Mouse (Mus musculus) layer of hippocampus, postnatal 10 days (tissue): ENCODE measurements around the gene Cnksr3. TPM values are rescaled to one million over a fixed set of nuclear protein-coding genes. Genes with fewer than 3 reads are reported as not detected.

Experiments used
- DNase-seq, 2 experiments: peaks; one replicate each; pipeline ENCODE4 v3.0.0; 2021; ENCODE audit warnings: low spot score in 2 of 2
- long read RNA-seq: library from polyadenylated mRNA; stranded (forward); transcript quantifications from one replicate; pipeline ENCODE4 v2.0.0, GENCODE M21; 2023
- total RNA-seq, 2 experiments: library from RNA; stranded (reverse); gene quantifications; 2 replicates each; pipeline ENCODE4 v1.2.3; 2021

Gene Cnksr3
- total RNA-seq: 1 to 10 TPM; 6.6 to 7.0 TPM
- long read RNA-seq, partial matches to known transcripts: 2 of 5 reads
- long read RNA-seq, other reads (novel, unspliced or antisense): 0 of 5 reads

GRCm38 (mm10) chr10:7211696-7212482 lies at the start of gene Cnksr3:
Cnksr3 (minus strand) TSS chr10:7212237.
- DNase-seq: peak; percentile 92 to 94

GRCm38 (mm10) chr10:7260166-7261108 lies 48.4 kb upstream of the Cnksr3 start:
- DNase-seq: no peak

GRCm38 (mm10) chr10:7258607-7259006 lies 46.6 kb upstream of the Cnksr3 start:
- no peak for DNase-seq

GRCm38 (mm10) chr10:7250455-7250854 lies 38.4 kb upstream of the Cnksr3 start:
- DNase-seq: no peak

- DNase-seq: no peak
These were observed 22.6 kb upstream of the Cnksr3 start for GRCm38 (mm10) chr10:7234601-7235000.

- no peak for DNase-seq
These were observed 5.6 kb upstream of the Cnksr3 start for GRCm38 (mm10) chr10:7217551-7218127.

GRCm38 (mm10) chr10:7214718-7215117 lies 2.7 kb upstream of the Cnksr3 start:
- DNase-seq: no peak

GRCm38 (mm10) chr10:7213066-7213630 lies 1.1 kb upstream of the Cnksr3 start:
- no peak for DNase-seq

- no peak for DNase-seq
These were observed 500 bp upstream of the Cnksr3 start for GRCm38 (mm10) chr10:7212537-7212936.

GRCm38 (mm10) chr10:7210991-7211695 lies 894 bp downstream of the Cnksr3 start:
- peak; percentile 54 to 74 for DNase-seq

- no peak for DNase-seq
These were observed 2.2 kb downstream of the Cnksr3 start for GRCm38 (mm10) chr10:7209691-7210455.

- DNase-seq: no peak
These were observed 3.1 kb downstream of the Cnksr3 start for GRCm38 (mm10) chr10:7208859-7209441.

- DNase-seq: no peak
These were observed 4.7 kb downstream of the Cnksr3 start for GRCm38 (mm10) chr10:7207301-7207700.

GRCm38 (mm10) chr10:7206571-7206970 lies 5.5 kb downstream of the Cnksr3 start:
- DNase-seq: no peak

GRCm38 (mm10) chr10:7205576-7205975 lies 6.5 kb downstream of the Cnksr3 start:
- DNase-seq: no peak

GRCm38 (mm10) chr10:7204953-7205352 lies 7.1 kb downstream of the Cnksr3 start:
- DNase-seq: no peak

GRCm38 (mm10) chr10:7202576-7202975 lies 9.5 kb downstream of the Cnksr3 start:
- no peak for DNase-seq

GRCm38 (mm10) chr10:7200665-7201064 lies 11.4 kb downstream of the Cnksr3 start:
- DNase-seq: no peak

- DNase-seq: no peak
These were observed 13.8 kb downstream of the Cnksr3 start for GRCm38 (mm10) chr10:7198201-7198600.
